Mouse (Mus musculus) embryonic facial prominence, embryonic 12.5 days (tissue): ENCODE measurements around the gene Prkar1b. TPM values are rescaled to one million over a fixed set of nuclear protein-coding genes. Genes with fewer than 3 reads are reported as not detected.

Experiments
- ATAC-seq: fragments of 200-750 bp; cut with Nextera tagmentation; 2 replicates; pipeline ENCODE4 v1.8.0; 2017; ENCODE audit not compliant: insufficient number of reproducible peaks, insufficient read depth, low FRiP score, low TSS enrichment
- H3K27ac ChIP-seq: fragments of 300-500 bp; sonication (generic); 2 replicates; pipeline ENCODE4 v1.5.1; 2016; ENCODE audit warnings: mild to moderate bottlenecking
- H3K27me3 ChIP-seq: fragments of 300-500 bp; sonication (generic); 2 replicates; pipeline ENCODE4 v1.6.1; 2016; ENCODE audit warnings: mild to moderate bottlenecking, moderate library complexity
- H3K36me3 ChIP-seq: fragments of 300-500 bp; sonication (generic); 2 replicates; pipeline ENCODE4 v1.6.1; 2016; ENCODE audit warnings: mild to moderate bottlenecking
- H3K4me1 ChIP-seq: fragments of 300-500 bp; sonication (generic); 2 replicates; pipeline ENCODE4 v1.6.1; 2016
- H3K4me2 ChIP-seq: fragments of 300-500 bp; sonication (generic); replicated peaks from 2 replicates; pipeline ENCODE4 v1.6.1; 2016; ENCODE audit warnings: mild to moderate bottlenecking, moderate library complexity
- H3K4me3 ChIP-seq: fragments of 300-500 bp; sonication (generic); 2 replicates; pipeline ENCODE4 v1.5.1; 2016; ENCODE audit warnings: mild to moderate bottlenecking
- H3K9ac ChIP-seq: fragments of 300-500 bp; sonication (generic); 2 replicates; pipeline ENCODE4 v1.6.1; 2016; ENCODE audit warnings: mild to moderate bottlenecking, moderate library complexity
- H3K9me3 ChIP-seq: fragments of 300-500 bp; sonication (generic); 2 replicates; pipeline ENCODE4 v1.6.1; 2016; ENCODE audit warnings: mild to moderate bottlenecking, moderate library complexity
- WGBS: fragments of 180-500 bp; shearing (Covaris S2); methylation state at CpG from one replicate; pipeline ENCODE4 v1.1.7; 2016; 5-methylcytosine and 5-hydroxymethylcytosine counted together
- polyA plus RNA-seq: library from polyadenylated mRNA; unstranded; fragments of >200 nt; fragmentation: Nextera tagmentation; extraction: Ambion mirVana; gene quantifications from 2 replicates; pipeline ENCODE4 v1.2.1, GENCODE M21; 2016

Prkar1b gene
- polyA plus RNA-seq, 1 experiment from 2014 or later: 26.2 TPM

DNA sequence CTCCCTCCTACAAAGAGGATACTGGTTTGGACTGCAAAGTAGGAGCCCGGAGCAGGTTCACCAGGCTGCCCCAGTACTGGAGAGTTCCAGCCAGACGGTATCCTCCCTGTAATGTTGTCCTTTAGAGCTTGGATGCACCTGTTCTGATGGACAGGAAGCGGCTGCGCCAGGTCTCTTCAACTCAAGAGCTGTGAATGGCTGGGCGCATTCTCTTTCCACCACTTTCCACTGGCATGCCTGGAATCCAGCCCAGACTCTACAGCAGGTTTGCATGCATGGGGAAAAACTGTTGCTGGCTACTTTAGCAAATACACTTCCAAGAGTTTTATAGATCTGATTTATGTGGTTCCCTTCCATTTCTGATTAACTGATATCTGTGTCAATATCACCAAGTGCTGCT lies 8.5 kb downstream of the Prkar1b start:
- Histone ChIP-seq H3K4me2 (no peak overlapping the region), H3K9me3 (no peaks in the 10 kb centered on the region), H3K4me3 (no peak overlapping the region), H3K9ac (no peak overlapping the region), H3K36me3 (no peaks in the 10 kb centered on the region), H3K4me1 (no peaks in the 10 kb centered on the region), H3K27me3 (no peaks in the 10 kb centered on the region), H3K27ac (no peak overlapping the region)
- WGBS: 75% methylated on average over 5 of the region's 5 CpGs
- no peak for ATAC-seq

DNA sequence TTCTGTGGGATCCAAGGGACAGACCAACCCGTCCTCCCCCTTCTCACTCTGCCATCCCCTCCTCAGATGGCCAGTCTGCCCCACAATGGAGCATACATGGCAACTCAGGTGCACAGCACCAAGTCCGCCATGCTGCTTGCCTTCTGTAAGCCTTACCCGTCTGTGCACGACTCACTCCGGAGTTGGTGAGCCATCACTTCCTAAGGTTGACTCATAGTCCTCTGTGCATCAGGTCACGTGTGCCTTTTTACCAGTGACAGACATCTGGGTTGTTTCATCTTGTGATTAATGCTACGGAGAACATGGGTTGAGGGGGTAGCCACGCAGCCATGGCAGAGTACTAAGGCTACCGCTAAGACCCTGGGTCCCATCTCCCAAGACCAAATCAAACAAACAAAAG lies 9.2 kb downstream of the Prkar1b start:
- H3K4me1 ChIP-seq: no peaks in the 10 kb centered on the region
- no peak overlapping the region for H3K4me2 ChIP-seq
- no peaks in the 10 kb centered on the region for H3K36me3 ChIP-seq
- H3K9ac ChIP-seq: no peak overlapping the region
- WGBS: 78% methylated on average over 9 of the region's 9 CpGs
- H3K27me3 ChIP-seq: no peaks in the 10 kb centered on the region
- H3K4me3 ChIP-seq: no peak overlapping the region
- ATAC-seq: no peak
- H3K9me3 ChIP-seq: no peaks in the 10 kb centered on the region
- H3K27ac ChIP-seq: no peak overlapping the region

DNA sequence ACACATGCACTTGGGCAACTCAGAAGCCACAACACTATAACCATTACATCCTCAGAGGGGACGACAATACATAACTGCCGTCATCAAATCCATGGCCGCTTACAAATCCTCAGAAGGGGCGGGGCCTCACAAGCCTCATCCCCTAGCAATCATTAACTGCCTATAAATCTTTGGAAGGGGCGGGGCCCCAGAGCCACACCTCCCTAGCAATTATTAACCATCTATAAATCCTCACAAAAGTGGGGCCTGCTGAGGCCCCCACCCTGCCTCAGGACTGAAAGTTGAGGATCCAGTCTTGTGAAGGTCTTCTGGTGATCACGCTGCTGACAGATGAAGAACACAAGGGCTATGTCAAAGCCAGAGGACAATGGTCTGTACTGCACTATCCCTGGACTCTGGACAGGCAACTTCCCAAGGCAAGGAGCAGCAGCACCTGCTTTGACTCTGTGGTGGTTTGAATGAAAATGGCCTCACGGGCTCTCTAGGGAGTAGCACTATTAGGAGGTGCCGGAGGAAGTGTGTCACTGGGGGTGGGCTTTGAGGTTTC lies 10.8 kb downstream of the Prkar1b start:
- no peaks in the 10 kb centered on the region for H3K9me3 ChIP-seq
- H3K27me3 ChIP-seq: no peaks in the 10 kb centered on the region
- H3K4me1 ChIP-seq: no peaks in the 10 kb centered on the region
- H3K4me3 ChIP-seq: no peak overlapping the region
- no peak overlapping the region for H3K9ac ChIP-seq
- no peak overlapping the region for H3K27ac ChIP-seq
- WGBS: 84% methylated on average over 8 of the region's 8 CpGs
- H3K4me2 ChIP-seq: no peak overlapping the region
- ATAC-seq: no peak
- H3K36me3 ChIP-seq: no peaks in the 10 kb centered on the region

DNA sequence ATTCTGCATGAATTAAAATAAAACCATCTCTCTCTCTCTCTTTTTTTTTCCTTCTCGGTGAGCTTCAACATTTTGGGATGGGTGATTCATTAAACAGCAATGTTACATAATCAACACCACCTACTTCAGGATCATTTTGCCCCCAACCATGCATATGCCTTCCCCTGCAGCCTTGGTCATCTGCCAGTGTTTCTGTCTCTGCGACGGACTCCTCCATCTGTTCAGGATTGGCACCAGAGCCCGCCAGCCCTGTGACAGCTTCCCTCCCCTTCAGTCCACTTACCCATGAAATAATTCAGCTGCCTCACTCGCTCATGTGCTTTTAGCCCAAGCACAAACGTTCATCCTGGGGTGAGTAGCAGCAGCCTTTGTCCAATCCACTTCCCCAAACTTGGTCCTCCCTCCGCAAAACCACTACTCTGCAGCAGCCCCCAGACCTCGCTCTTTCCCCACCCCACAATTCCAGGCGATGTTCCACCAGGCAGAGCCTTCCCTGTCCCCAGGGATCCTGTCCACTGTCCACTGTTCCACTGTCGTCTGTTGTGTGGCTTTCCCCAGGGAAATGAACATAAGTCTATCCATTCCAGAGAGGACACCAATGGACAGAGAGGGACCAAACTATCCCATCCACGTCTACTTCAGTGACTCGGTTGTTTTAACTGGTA lies 11.4 kb downstream of the Prkar1b start:
- no peak overlapping the region for H3K9ac ChIP-seq
- H3K4me3 ChIP-seq: no peak overlapping the region
- H3K4me2 ChIP-seq: no peak overlapping the region
- H3K9me3 ChIP-seq: no peaks in the 10 kb centered on the region
- no peaks in the 10 kb centered on the region for H3K4me1 ChIP-seq
- no peaks in the 10 kb centered on the region for H3K27me3 ChIP-seq
- H3K27ac ChIP-seq: no peak overlapping the region
- ATAC-seq: no peak
- no peaks in the 10 kb centered on the region for H3K36me3 ChIP-seq
- 72% methylated on average over 12 of the region's 12 CpGs for WGBS

DNA sequence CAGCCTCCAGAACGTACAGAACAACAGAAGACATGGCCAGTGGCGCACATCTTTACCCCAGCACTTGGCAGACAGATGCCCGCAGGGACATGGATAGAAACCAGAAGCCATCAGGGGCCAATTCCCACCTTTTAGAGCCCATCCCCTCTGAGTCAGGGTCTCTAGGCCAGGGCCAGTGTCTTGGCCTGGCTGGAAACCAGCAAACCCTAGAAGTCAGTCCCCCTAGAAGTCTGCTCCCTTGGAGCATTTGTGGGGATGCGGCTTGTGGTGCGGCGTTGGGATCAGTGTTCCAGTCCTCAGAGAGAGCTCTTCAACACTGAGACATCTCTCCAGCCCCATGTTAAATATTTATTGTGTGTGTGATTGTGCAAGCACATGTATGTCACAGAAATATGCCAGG lies 12.6 kb downstream of the Prkar1b start:
- no peak overlapping the region for H3K4me2 ChIP-seq
- H3K9me3 ChIP-seq: no peaks in the 10 kb centered on the region
- no peak overlapping the region for H3K27ac ChIP-seq
- 86% methylated on average over 6 of the region's 6 CpGs for WGBS
- no peaks in the 10 kb centered on the region for H3K27me3 ChIP-seq
- H3K9ac ChIP-seq: no peak overlapping the region
- no peaks in the 10 kb centered on the region for H3K36me3 ChIP-seq
- no peaks in the 10 kb centered on the region for H3K4me1 ChIP-seq
- H3K4me3 ChIP-seq: no peak overlapping the region
- ATAC-seq: no peak

DNA sequence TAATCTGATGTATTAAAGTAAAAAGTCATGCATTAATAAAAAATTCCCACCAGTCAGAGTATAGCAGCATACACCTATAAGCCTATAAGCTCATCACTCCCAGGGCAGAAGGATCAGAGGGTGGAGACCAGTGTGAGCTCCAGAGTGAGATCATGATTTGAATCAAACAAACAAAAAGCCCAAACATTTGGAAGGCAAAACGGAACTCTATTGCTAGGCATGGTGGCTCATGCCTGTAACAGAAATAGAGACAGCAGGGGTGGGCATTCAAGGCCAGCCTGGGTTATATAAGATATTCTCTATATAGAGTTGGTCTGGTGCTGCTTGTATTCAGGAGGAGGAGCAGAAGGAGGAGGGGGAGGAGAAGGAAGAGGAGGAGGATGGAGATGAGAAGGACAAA lies 13.5 kb downstream of the Prkar1b start:
- Histone ChIP-seq H3K27ac (no peak overlapping the region), H3K9ac (no peak overlapping the region), H3K27me3 (no peaks in the 10 kb centered on the region), H3K4me1 (no peaks in the 10 kb centered on the region), H3K36me3 (no peaks in the 10 kb centered on the region), H3K4me2 (no peak overlapping the region), H3K4me3 (no peak overlapping the region), H3K9me3 (no peaks in the 10 kb centered on the region)
- no peak for ATAC-seq
- 70% methylated on average over 1 of the region's 1 CpGs for WGBS

DNA sequence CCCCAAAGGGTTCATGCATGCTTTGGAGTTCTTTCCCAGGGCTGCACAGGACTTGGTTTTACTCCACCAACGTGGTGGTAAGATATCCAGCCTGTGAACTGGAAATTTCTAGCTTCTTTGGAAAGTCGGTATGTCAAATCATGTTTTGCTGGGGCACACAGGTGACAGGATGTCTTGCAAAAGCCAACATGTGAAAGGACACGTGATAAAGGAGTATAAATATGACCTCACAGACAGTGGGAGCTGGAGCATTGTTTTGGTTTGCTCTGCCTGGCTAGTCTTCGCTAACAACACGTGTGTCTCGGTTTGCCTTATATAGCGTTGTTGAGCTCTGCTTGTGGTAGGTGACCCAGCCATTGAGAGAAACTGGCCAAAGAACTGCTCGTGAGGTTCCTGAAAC lies 15.3 kb downstream of the Prkar1b start:
- ATAC-seq: no peak
- Histone ChIP-seq H3K4me1 (no peaks in the 10 kb centered on the region), H3K27me3 (peaks cover 11% of the 10 kb centered on the region), H3K36me3 (no peaks in the 10 kb centered on the region), H3K4me2 (no peak overlapping the region), H3K27ac (no peak overlapping the region), H3K4me3 (no peak overlapping the region), H3K9ac (no peak overlapping the region), H3K9me3 (no peaks in the 10 kb centered on the region)
- WGBS: 84% methylated on average over 8 of the region's 8 CpGs

DNA sequence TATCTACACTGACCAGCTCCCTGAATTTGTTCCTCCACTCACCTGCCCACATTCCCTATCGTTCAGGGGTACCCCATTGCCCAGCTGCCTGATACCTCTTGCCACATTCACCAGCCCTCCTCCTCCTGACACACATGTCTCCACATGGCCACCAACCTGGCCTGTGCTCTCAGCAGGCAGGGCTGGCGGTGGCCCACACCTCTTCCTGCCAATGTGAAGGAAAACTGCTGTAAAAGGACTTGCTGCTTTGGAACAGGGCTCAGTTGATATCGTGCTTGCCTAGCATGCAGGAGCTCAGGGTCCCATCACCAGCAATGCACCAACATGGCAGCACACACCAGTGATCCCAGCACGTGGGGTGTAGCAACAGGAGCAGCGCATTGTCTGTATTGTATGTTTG lies 19.4 kb downstream of the Prkar1b start:
- 73% methylated on average over 5 of the region's 5 CpGs for WGBS
- Histone ChIP-seq H3K4me2 (no peak overlapping the region), H3K36me3 (no peaks in the 10 kb centered on the region), H3K4me1 (0 out of 2 replicates have a peak, but pooled peaks cover 4% of the 10 kb centered on the region), H3K9ac (no peak overlapping the region), H3K9me3 (no peaks in the 10 kb centered on the region), H3K4me3 (no peak overlapping the region), H3K27ac (no peak overlapping the region), H3K27me3 (peaks cover 19% of the 10 kb centered on the region)
- no peak for ATAC-seq

- peak overlapping the region; percentile 60 for H3K4me3 ChIP-seq
- 0 out of 2 replicates have a peak, but pooled peaks cover 4% of the 10 kb centered on the region for H3K4me1 ChIP-seq
- peaks cover 19% of the 10 kb centered on the region for H3K27me3 ChIP-seq
- H3K36me3 ChIP-seq: no peaks in the 10 kb centered on the region
- peak; percentile 64; the same call in 1 of the 2 replicates for ATAC-seq
- H3K9ac ChIP-seq: peak overlapping the region; percentile 70
- no peak overlapping the region for H3K27ac ChIP-seq
- H3K9me3 ChIP-seq: no peaks in the 10 kb centered on the region
- WGBS: 3% methylated on average over 52 of the region's 55 CpGs
- peak overlapping the region; percentile 85 for H3K4me2 ChIP-seq
Measured at GRCm38 (mm10) chr5:139129572-139130151, 20.1 kb downstream of the Prkar1b start.

- Histone ChIP-seq H3K36me3 (no peaks in the 10 kb centered on the region), H3K9me3 (no peaks in the 10 kb centered on the region), H3K4me3 (peak overlapping the region; percentile 60), H3K9ac (peak overlapping the region; percentile 70), H3K27me3 (peaks cover 19% of the 10 kb centered on the region), H3K27ac (no peak overlapping the region), H3K4me1 (0 out of 2 replicates have a peak, but pooled peaks cover 4% of the 10 kb centered on the region), H3K4me2 (peak overlapping the region; percentile 85)
- ATAC-seq: peak; percentile 51; the same call in 1 of the 2 replicates
- 13% methylated on average over 12 of the region's 12 CpGs for WGBS
Measured at GRCm38 (mm10) chr5:139129078-139129477, 20.7 kb downstream of the Prkar1b start.

- H3K4me3 ChIP-seq: peak overlapping the region; percentile 60
- peaks cover 19% of the 10 kb centered on the region for H3K27me3 ChIP-seq
- no peak for ATAC-seq
- H3K36me3 ChIP-seq: no peaks in the 10 kb centered on the region
- WGBS: 43% methylated on average over 12 of the region's 12 CpGs
- no peaks in the 10 kb centered on the region for H3K9me3 ChIP-seq
- 0 out of 2 replicates have a peak, but pooled peaks cover 4% of the 10 kb centered on the region for H3K4me1 ChIP-seq
- H3K27ac ChIP-seq: no peak overlapping the region
- H3K4me2 ChIP-seq: peak overlapping the region; percentile 85
- H3K9ac ChIP-seq: peak overlapping the region; percentile 70
Measured at GRCm38 (mm10) chr5:139128476-139129065, 21.2 kb downstream of the Prkar1b start.

- no peak for ATAC-seq
- Histone ChIP-seq H3K27ac (no peak overlapping the region), H3K9me3 (no peaks in the 10 kb centered on the region), H3K27me3 (peaks cover 19% of the 10 kb centered on the region), H3K36me3 (no peaks in the 10 kb centered on the region), H3K4me1 (0 out of 2 replicates have a peak, but pooled peaks cover 4% of the 10 kb centered on the region), H3K9ac (no peak overlapping the region), H3K4me2 (no peak overlapping the region), H3K4me3 (no peak overlapping the region)
- 80% methylated on average over 3 of the region's 3 CpGs for WGBS
Measured at GRCm38 (mm10) chr5:139125717-139126116, 24.1 kb downstream of the Prkar1b start.
